Mouse (Mus musculus) liver, postnatal 0 days (tissue): ENCODE data around the gene Cdk14.

Experiments used
- CTCF ChIP-seq: sonication (generic); IDR thresholded peaks from 2 replicates; pipeline ENCODE4 v1.5.1; 2016; ENCODE audit warnings: antibody characterized with exemption, low read depth
- EP300 ChIP-seq: IDR thresholded peaks from 2 replicates; pipeline ENCODE4 v1.6.1; 2016; ENCODE audit warnings: antibody characterized with exemption, low read depth, mild to moderate bottlenecking

DNA sequence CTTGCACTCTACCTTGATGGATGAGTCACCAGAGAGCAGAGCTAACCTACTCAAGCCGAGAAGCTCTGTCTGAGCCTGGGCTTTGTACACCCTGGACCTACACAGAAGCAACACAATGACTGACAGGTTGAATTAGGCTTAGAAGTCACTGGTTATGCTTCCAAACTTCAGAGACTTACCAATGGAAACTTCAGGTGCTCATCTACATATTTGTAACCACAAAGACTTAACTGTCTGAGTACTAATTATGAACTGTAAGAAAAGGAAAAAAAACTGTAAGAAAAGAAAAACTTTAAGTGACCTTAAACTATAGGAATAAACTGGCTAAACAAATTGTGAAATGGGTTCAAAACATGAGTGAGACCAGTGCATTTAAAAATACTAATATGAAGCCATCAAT, 364.6 kb downstream of the Cdk14 start:
- TF ChIP-seq CTCF (no peak), EP300 (no peak)
